Mouse (Mus musculus) MEL (cell line): ENCODE measurements around the gene Frmd4a. TPM values are rescaled to one million over a fixed set of nuclear protein-coding genes. Genes with fewer than 3 reads are reported as not detected.

Experiments
- DNase-seq: peaks from one replicate; pipeline ENCODE4 v3.0.0; 2011; ENCODE audit warnings: low read depth, low spot score
- H3K27ac ChIP-seq: 2 replicates; pipeline ENCODE4 v1.5.1; 2012; ENCODE audit warnings: low read depth, mild to moderate bottlenecking, control low read depth, low read length, moderate library complexity; ENCODE audit not compliant: control insufficient read depth
- H3K27me3 ChIP-seq, 2 experiments: fragments of 150-350 bp in 1 of 2; sonication (generic) in 1 of 2; 2 replicates each; pipeline ENCODE4 v1.6.1; 2012; ENCODE audit warnings: low read length in 2 of 2, mild to moderate bottlenecking in 2 of 2, improper control_type of control experiment in 1 of 2, moderate library complexity in 1 of 2; ENCODE audit not compliant: insufficient read depth in 2 of 2, control insufficient read depth in 1 of 2
- H3K36me3 ChIP-seq, 2 experiments: 2 replicates each; pipeline ENCODE4 v1.6.1; 2012 to 2014; ENCODE audit warnings: low read length in 2 of 2, improper control_type of control experiment in 1 of 2, inconsistent platforms in 1 of 2, mild to moderate bottlenecking in 1 of 2; ENCODE audit not compliant: insufficient read depth in 2 of 2, control insufficient read depth in 1 of 2
- H3K4me1 ChIP-seq, 2 experiments: fragments of 150-350 bp in 1 of 2; sonication (generic) in 1 of 2; 2 replicates each; pipeline ENCODE4 v1.6.1; 2012; ENCODE audit warnings: low read length in 2 of 2, improper control_type of control experiment in 1 of 2, mild to moderate bottlenecking in 1 of 2; ENCODE audit not compliant: insufficient read depth in 2 of 2, control insufficient read depth in 1 of 2
- H3K4me3 ChIP-seq, 2 experiments: fragments of 150-350 bp in 1 of 2; sonication (generic) in 1 of 2; 2 replicates each; pipeline ENCODE4 v1.5.1; 2012; ENCODE audit warnings: low read depth in 2 of 2, low read length in 2 of 2, mild to moderate bottlenecking in 2 of 2, moderate library complexity in 2 of 2, control low read depth in 1 of 2, improper control_type of control experiment in 1 of 2; ENCODE audit not compliant: control insufficient read depth in 1 of 2, insufficient read depth in 1 of 2
- H3K79me2 ChIP-seq: 2 replicates; pipeline ENCODE4 v1.6.1; 2012; ENCODE audit warnings: mild to moderate bottlenecking, low read length, moderate library complexity; ENCODE audit not compliant: control insufficient read depth, poor library complexity, insufficient read depth
- H3K9ac ChIP-seq: 2 replicates; pipeline ENCODE4 v1.6.1; 2012; ENCODE audit warnings: low read depth, mild to moderate bottlenecking, control low read depth, low read length, moderate library complexity; ENCODE audit not compliant: control insufficient read depth, poor library complexity, severe bottlenecking
- H3K9me3 ChIP-seq: fragments of 150-350 bp; sonication (generic); replicated peaks from 2 replicates; pipeline ENCODE4 v1.6.1; 2012; ENCODE audit warnings: mild to moderate bottlenecking, low read length, improper control_type of control experiment, moderate library complexity; ENCODE audit not compliant: insufficient read depth
- BHLHE40 ChIP-seq: IDR thresholded peaks from 2 replicates; pipeline ENCODE4 v1.6.1; 2012; ENCODE audit warnings: low read depth, mild to moderate bottlenecking, inconsistent platforms, low read length, improper control_type of control experiment, borderline replicate concordance
- CHD1 ChIP-seq: IDR thresholded peaks from 2 replicates; pipeline ENCODE4 v1.6.1; 2012; ENCODE audit warnings: low read depth, mild to moderate bottlenecking, inconsistent platforms, low read length, improper control_type of control experiment
- CHD2 ChIP-seq: IDR thresholded peaks from 2 replicates; pipeline ENCODE4 v1.6.1; 2011; ENCODE audit warnings: low read length, improper control_type of control experiment
- CTCF ChIP-seq, 3 experiments: IDR thresholded peaks in 2 of 3; conservative IDR thresholded peaks in 1 of 3; 2 replicates each; pipeline ENCODE4 v1.5.1; 2011 to 2012; ENCODE audit warnings: low read length in 3 of 3, low read depth in 2 of 3, mild to moderate bottlenecking in 2 of 3, improper control_type of control experiment in 1 of 3, inconsistent platforms in 1 of 3, mixed read lengths in 1 of 3, moderate library complexity in 1 of 3; ENCODE audit not compliant: control insufficient read depth in 1 of 3, insufficient read depth in 1 of 3, poor library complexity in 1 of 3, severe bottlenecking in 1 of 3
- E2F4 ChIP-seq: IDR thresholded peaks from 2 replicates; pipeline ENCODE4 v1.6.1; 2011; ENCODE audit warnings: low read depth, low read length, improper control_type of control experiment, borderline replicate concordance
- ELF1 ChIP-seq: IDR thresholded peaks from 2 replicates; pipeline ENCODE4 v1.6.1; 2014; ENCODE audit warnings: low read depth, mild to moderate bottlenecking, inconsistent platforms, low read length, improper control_type of control experiment, moderate library complexity
- EP300 ChIP-seq, 2 experiments: IDR thresholded peaks; 2 replicates each; pipeline ENCODE4 v1.6.1; 2011; ENCODE audit warnings: improper control_type of control experiment in 2 of 2, low read length in 2 of 2, low read depth in 1 of 2, mild to moderate bottlenecking in 1 of 2
- ETS1 ChIP-seq: IDR thresholded peaks from 2 replicates; pipeline ENCODE4 v1.6.1; 2012; ENCODE audit warnings: low read depth, mild to moderate bottlenecking, inconsistent platforms, low read length, improper control_type of control experiment, moderate library complexity
- GATA1 ChIP-seq: IDR thresholded peaks from 2 replicates; pipeline ENCODE4 v1.6.1; 2011; ENCODE audit warnings: low read depth, low read length, improper control_type of control experiment
- HCFC1 ChIP-seq: IDR thresholded peaks from 2 replicates; pipeline ENCODE4 v1.6.1; 2012; ENCODE audit warnings: low read depth, mild to moderate bottlenecking, inconsistent platforms, low read length, improper control_type of control experiment, moderate library complexity
- JUND ChIP-seq: IDR thresholded peaks from 2 replicates; pipeline ENCODE4 v1.6.1; 2011; ENCODE audit warnings: low read depth, mild to moderate bottlenecking, improper control_type of control experiment, low read length
- KAT2A ChIP-seq: conservative IDR thresholded peaks from 2 replicates; pipeline ENCODE4 v1.6.1; 2012; ENCODE audit warnings: low read depth, low read length, improper control_type of control experiment, inconsistent platforms
- MAFK ChIP-seq: IDR thresholded peaks from 2 replicates; pipeline ENCODE4 v1.6.1; 2011; ENCODE audit warnings: low read depth, mild to moderate bottlenecking, low read length, improper control_type of control experiment, borderline replicate concordance
- MAX ChIP-seq: IDR thresholded peaks from 2 replicates; pipeline ENCODE4 v1.6.1; 2011; ENCODE audit warnings: low read length, improper control_type of control experiment
- MAZ ChIP-seq: IDR thresholded peaks from 2 replicates; pipeline ENCODE4 v1.6.1; 2012; ENCODE audit warnings: low read depth, mild to moderate bottlenecking, inconsistent platforms, low read length, improper control_type of control experiment
- MEF2A ChIP-seq: IDR thresholded peaks from 2 replicates; pipeline ENCODE4 v1.6.1; 2014; ENCODE audit warnings: low read depth, mild to moderate bottlenecking, inconsistent platforms, low read length, improper control_type of control experiment; ENCODE audit not compliant: poor library complexity, insufficient replicate concordance, severe bottlenecking; ENCODE audit errors: extremely low read depth
- MXI1 ChIP-seq: IDR thresholded peaks from 2 replicates; pipeline ENCODE4 v1.6.1; 2011; ENCODE audit warnings: mild to moderate bottlenecking, low read depth, low read length, improper control_type of control experiment
- MYB ChIP-seq: IDR thresholded peaks from 2 replicates; pipeline ENCODE4 v1.6.1; 2011; ENCODE audit warnings: mild to moderate bottlenecking, low read depth, low read length, improper control_type of control experiment
- NELFE ChIP-seq: IDR thresholded peaks from 2 replicates; pipeline ENCODE4 v1.6.1; 2011; ENCODE audit warnings: low read depth, low read length, improper control_type of control experiment
- NRF1 ChIP-seq: IDR thresholded peaks from 2 replicates; pipeline ENCODE4 v1.6.1; 2014; ENCODE audit warnings: low read depth, mild to moderate bottlenecking, inconsistent platforms, low read length, improper control_type of control experiment, moderate library complexity; ENCODE audit not compliant: poor library complexity, insufficient read depth, severe bottlenecking
- POLR2A ChIP-seq, 2 experiments: IDR thresholded peaks; 2 replicates each; pipeline ENCODE4 v1.6.1; 2011 to 2012; ENCODE audit warnings: low read length in 2 of 2, mild to moderate bottlenecking in 2 of 2, control low read depth in 1 of 2, improper control_type of control experiment in 1 of 2, low read depth in 1 of 2, moderate library complexity in 1 of 2; ENCODE audit not compliant: control insufficient read depth in 1 of 2, insufficient read depth in 1 of 2, poor library complexity in 1 of 2
- POLR2AphosphoS2 ChIP-seq: IDR thresholded peaks from 2 replicates; pipeline ENCODE4 v1.6.1; 2011; ENCODE audit warnings: low read length, improper control_type of control experiment
- RAD21 ChIP-seq: IDR thresholded peaks from 2 replicates; pipeline ENCODE4 v1.6.1; 2011; ENCODE audit warnings: mild to moderate bottlenecking, low read depth, low read length, improper control_type of control experiment
- RCOR1 ChIP-seq: IDR thresholded peaks from 2 replicates; pipeline ENCODE4 v1.6.1; 2012; ENCODE audit warnings: low read depth, mild to moderate bottlenecking, inconsistent platforms, low read length, improper control_type of control experiment
- SIN3A ChIP-seq: IDR thresholded peaks from 2 replicates; pipeline ENCODE4 v1.6.1; 2012; ENCODE audit warnings: low read length, improper control_type of control experiment, inconsistent platforms
- SMC3 ChIP-seq: IDR thresholded peaks from 2 replicates; pipeline ENCODE4 v1.6.1; 2011; ENCODE audit warnings: low read depth, low read length, improper control_type of control experiment
- TAL1 ChIP-seq: IDR thresholded peaks from 2 replicates; pipeline ENCODE4 v1.6.1; 2012; ENCODE audit warnings: mild to moderate bottlenecking, inconsistent platforms, low read length, moderate library complexity, mixed read lengths
- TBP ChIP-seq: IDR thresholded peaks from 2 replicates; pipeline ENCODE4 v1.8.0; 2011; ENCODE audit warnings: low read depth, low read length, improper control_type of control experiment
- TCF12 ChIP-seq: IDR thresholded peaks from 2 replicates; pipeline ENCODE4 v1.6.1; 2014; ENCODE audit warnings: low read depth, mild to moderate bottlenecking, inconsistent platforms, low read length, improper control_type of control experiment, moderate library complexity
- UBTF ChIP-seq: IDR thresholded peaks from 2 replicates; pipeline ENCODE4 v1.6.1; 2012; ENCODE audit warnings: low read depth, mild to moderate bottlenecking, inconsistent platforms, low read length, improper control_type of control experiment, moderate library complexity, borderline replicate concordance; ENCODE audit not compliant: insufficient read depth
- USF1 ChIP-seq: IDR thresholded peaks from 2 replicates; pipeline ENCODE4 v1.6.1; 2014; ENCODE audit warnings: low read depth, mild to moderate bottlenecking, inconsistent platforms, low read length, improper control_type of control experiment, moderate library complexity
- USF2 ChIP-seq, 2 experiments: IDR thresholded peaks; 2 replicates each; pipeline ENCODE4 v1.6.1; 2011 to 2012; ENCODE audit warnings: improper control_type of control experiment in 2 of 2, low read length in 2 of 2, borderline replicate concordance in 1 of 2, inconsistent platforms in 1 of 2, low read depth in 1 of 2, mild to moderate bottlenecking in 1 of 2; ENCODE audit not compliant: insufficient read depth in 1 of 2
- ZC3H11A ChIP-seq: IDR thresholded peaks from 2 replicates; pipeline ENCODE4 v1.6.1; 2012; ENCODE audit warnings: low read depth, mild to moderate bottlenecking, inconsistent platforms, low read length, improper control_type of control experiment
- ZKSCAN1 ChIP-seq: IDR thresholded peaks from 2 replicates; pipeline ENCODE4 v1.6.1; 2012; ENCODE audit warnings: low read depth, mild to moderate bottlenecking, inconsistent platforms, low read length, improper control_type of control experiment, moderate library complexity
- ZMIZ1 ChIP-seq: IDR thresholded peaks from 2 replicates; pipeline ENCODE4 v1.6.1; 2012; ENCODE audit warnings: low read depth, mild to moderate bottlenecking, inconsistent platforms, low read length, improper control_type of control experiment, moderate library complexity
- ZNF384 ChIP-seq: IDR thresholded peaks from 2 replicates; pipeline ENCODE4 v1.6.1; 2012; ENCODE audit warnings: low read depth, mild to moderate bottlenecking, inconsistent platforms, low read length, improper control_type of control experiment
- polyA plus RNA-seq, 2 experiments: library from polyadenylated mRNA; stranded (reverse) in 1 of 2; unstranded in 1 of 2; fragments of >175 nt in 1 of 2; fragments of >200 nt in 1 of 2; gene quantifications; 2 replicates each; pipeline versions ENCODE4 v1.2.1 to v1.2.4; 2012; ENCODE audit warnings: low replicate concordance in 2 of 2, low read depth in 1 of 2; ENCODE audit not compliant: insufficient read length in 2 of 2, insufficient read depth in 1 of 2, missing spikeins in 1 of 2
- total RNA-seq: library from RNA; depleted of rRNA; stranded (reverse); fragments of 300-350 nt; gene quantifications from 2 replicates; pipeline ENCODE4 v1.2.3, GENCODE M21; 2012

Gene Frmd4a
- total and polyA plus RNA-seq, 3 experiments = 6.4 to 14.4 TPM; not detected in 1

DNA sequence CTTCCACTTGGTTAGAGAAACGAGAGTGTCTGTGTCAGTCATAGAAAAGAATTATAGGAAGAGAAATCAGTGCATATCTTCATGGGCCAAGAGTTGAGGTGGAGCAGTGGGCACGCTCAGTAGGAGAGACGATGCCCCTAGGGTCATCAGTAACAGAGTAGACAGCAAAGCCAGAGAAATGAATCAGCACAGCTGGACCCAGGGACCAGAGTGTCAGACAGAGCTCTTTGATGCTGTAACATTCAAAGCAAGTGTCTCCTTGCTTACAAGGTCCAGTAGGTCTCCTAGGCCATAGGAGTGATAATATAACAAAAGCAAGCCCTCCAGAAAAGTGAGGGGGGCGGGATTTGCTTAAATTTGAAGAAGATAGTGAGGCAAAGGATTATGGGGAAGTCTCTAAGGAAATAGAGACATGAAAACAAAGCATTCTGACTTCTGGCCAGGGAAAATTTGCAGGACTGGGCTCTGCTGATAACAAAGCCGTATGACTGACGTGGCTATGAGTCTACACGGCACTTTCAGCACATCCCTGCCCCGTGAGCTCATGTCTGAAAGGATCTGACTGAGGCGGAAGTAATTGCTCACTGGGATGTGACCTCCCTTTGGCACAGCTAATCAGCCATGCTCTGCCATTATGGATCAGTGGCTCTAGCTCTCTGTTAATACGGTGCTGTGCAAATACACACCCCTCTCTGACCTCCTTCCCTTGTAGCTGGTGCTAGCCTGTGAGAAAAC, 243.0 kb downstream of the Frmd4a start:
- H3K4me1 ChIP-seq = peaks cover 19 to 37% of the 10 kb centered on the region in 2 experiments
- H3K27ac ChIP-seq = peak overlapping the region; percentile 82
- no peaks in the 10 kb centered on the region for H3K27me3 ChIP-seq
- no peaks in the 10 kb centered on the region for H3K79me2 ChIP-seq
- no peaks in the 10 kb centered on the region for H3K9me3 ChIP-seq
- no peak overlapping the region; a peak in 1 of 4 replicates for H3K4me3 ChIP-seq
- H3K36me3 ChIP-seq = peaks cover 0 to 30% of the 10 kb centered on the region in 2 experiments; a peak in 2 of 4 replicates
- peak; percentile 87 for DNase-seq
- H3K9ac ChIP-seq = no peak overlapping the region; the same call in 1 of the 2 replicates
- TF ChIP-seq POLR2AphosphoS2 (no peak), EP300 (IDR thresholded peaks at IDR 0.05; ENCODE audit: low read depth in 1 of 2, low read length in 2 of 2) (peak; percentile 41 to 75; a peak in 3 of 4 replicates), HCFC1 (no peak), MAZ (no peak), TAL1 (peak; percentile 87), BHLHE40 (no peak; the same call in 1 of the 2 replicates), ZC3H11A (no peak), ETS1 (peak; percentile 93), SMC3 (no peak), MAX (no peak), ZKSCAN1 (no peak), UBTF (no peak), NRF1 (no peak), MXI1 (no peak), ZMIZ1 (no peak), CHD1 (no peak), TCF12 (peak; percentile 60; the same call in 1 of the 2 replicates), JUND (no peak), USF1 (no peak), NELFE (no peak), CTCF (IDR thresholded peaks at IDR 0.05 in 2 of 3, conservative IDR thresholded peaks at IDR 0.05 in 1 of 3; ENCODE audit: control insufficient read depth in 1 of 3, insufficient read depth in 1 of 3, low read depth in 2 of 3, low read length in 3 of 3, poor library complexity in 1 of 3, severe bottlenecking in 1 of 3) (no peak), KAT2A (no peak), MEF2A (no peak), CHD2 (no peak), ZNF384 (no peak), TBP (peak; percentile 40; the same call in 1 of the 2 replicates), POLR2A (IDR thresholded peaks at IDR 0.05; ENCODE audit: control insufficient read depth in 1 of 2, insufficient read depth in 1 of 2, low read depth in 1 of 2, low read length in 2 of 2, poor library complexity in 1 of 2) (no peak), GATA1 (peak; percentile 73), SIN3A (no peak; the same call in 1 of the 2 replicates), RAD21 (no peak), USF2 (IDR thresholded peaks at IDR 0.05; ENCODE audit: borderline replicate concordance in 1 of 2, insufficient read depth in 1 of 2, low read depth in 1 of 2, low read length in 2 of 2) (no peak), E2F4 (no peak), MAFK (no peak), ELF1 (peak; percentile 11; the same call in 1 of the 2 replicates), MYB (no peak), RCOR1 (no peak)
